Mouse (Mus musculus): ENCODE results near the gene Fth1.

DNA sequence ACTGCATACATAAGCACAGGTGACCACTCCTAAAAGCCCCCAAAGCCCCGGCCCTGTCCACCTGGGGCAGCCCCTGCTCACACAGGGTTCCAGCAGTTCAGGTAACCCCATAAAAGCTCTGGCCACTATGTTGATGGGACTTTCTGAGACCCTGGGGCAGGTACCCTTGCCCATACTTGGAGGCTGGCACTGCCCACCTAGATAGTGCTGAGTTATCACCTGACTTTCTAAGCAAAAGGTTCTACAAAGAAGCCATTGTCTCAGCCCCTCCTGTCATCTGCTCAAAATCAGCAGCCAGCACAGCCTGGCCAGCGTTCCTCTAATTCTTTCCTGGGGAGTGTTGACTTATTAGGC is 17.6 kb downstream of the Fth1 start:
- TF ChIP-seq EP300 (IDR thresholded peaks at IDR 0.05) (no peak), CTCF (IDR thresholded peaks at IDR 0.05) (no peak)

All from lung, postnatal 0 days (tissue).